8 mouse cellular contexts compared by ENCODE assay signal in the genomic region with DNA sequence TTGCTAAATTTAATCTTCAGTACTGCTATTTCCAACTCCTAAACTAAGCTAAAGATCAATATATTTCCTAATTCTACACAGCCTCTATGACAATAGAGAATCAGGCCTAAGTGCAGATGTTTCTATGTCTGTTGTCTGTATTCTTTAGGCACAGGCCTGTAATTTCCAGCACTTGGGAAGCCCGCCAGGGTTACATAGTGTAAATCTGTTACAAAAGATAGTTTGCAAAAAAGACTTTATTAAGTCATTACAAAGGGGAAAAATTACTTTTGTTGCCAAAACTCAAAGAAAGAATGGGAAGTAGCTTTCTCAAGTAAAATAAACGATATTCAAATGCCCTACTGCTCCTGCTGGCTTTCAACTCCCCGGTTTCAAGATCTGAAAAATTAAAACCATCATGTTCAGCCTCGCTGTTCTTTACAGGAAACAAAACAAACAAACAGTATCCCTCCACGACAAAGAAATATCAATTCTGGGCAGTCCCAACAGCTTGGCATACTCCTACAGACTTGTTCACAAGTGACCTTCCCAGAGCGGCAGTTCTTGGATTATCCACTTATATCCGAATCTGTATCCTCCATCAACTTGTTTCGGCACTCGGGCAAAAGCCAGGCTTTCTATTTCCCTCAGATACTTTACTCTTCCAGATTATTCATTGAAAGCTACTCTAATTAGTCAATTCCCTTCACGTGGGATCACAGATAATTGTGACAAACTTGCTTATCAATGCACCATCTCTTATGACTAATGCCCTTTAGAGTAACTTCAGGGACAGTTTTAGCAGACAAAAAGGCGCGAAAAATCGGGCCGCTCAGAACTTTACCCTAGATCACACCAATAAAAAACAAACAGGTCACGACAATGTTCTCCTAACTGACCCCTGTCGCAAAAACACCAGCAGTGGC. TPM values are rescaled to one million over a fixed set of nuclear protein-coding genes. Genes with fewer than 3 reads are reported as not detected.
A peak's percentile ranks its signal among the peaks of the same experiment; 100 is the strongest.
DNase-seq lines count a peak whose midpoint lies in the region; ATAC-seq and TF ChIP-seq lines count a peak whose summit lies in the region.

No protein-coding gene starts in this region.

- H3K4me2 ChIP-seq in forebrain, embryonic 12.5 days, result peak overlapping the region; percentile 25
- peak overlapping the region; percentile 16 for H3K4me2 ChIP-seq in kidney, postnatal 0 days (ENCODE audit: low read length)

- H3K36me3 ChIP-seq in forebrain, embryonic 12.5 days (replicated peaks), result peaks cover 17% of the 10 kb centered on the region
- H3K36me3 ChIP-seq in kidney, postnatal 0 days (ENCODE audit: insufficient read depth, low read length), result 0 out of 2 replicates have a peak, but pooled peaks cover 7% of the 10 kb centered on the region
- H3K36me3 ChIP-seq in megakaryocyte, embryonic 14.5 days (replicated peaks; ENCODE audit: low read length), result peaks cover 23% of the 10 kb centered on the region

- no peaks in the 10 kb centered on the region for H3K27me3 ChIP-seq in forebrain, embryonic 12.5 days
- no peaks in the 10 kb centered on the region for H3K27me3 ChIP-seq in kidney, postnatal 0 days (ENCODE audit: insufficient read depth, low read length)
- no peaks in the 10 kb centered on the region for H3K27me3 ChIP-seq in megakaryocyte, embryonic 14.5 days (replicated peaks)

- TF ChIP-seq POLR2A in bone marrow macrophage, adult 2 months (IDR thresholded peaks at IDR 0.05; ENCODE audit: borderline replicate concordance, low read depth, low read length), result no peak

- ATAC-seq in forebrain, embryonic 12.5 days (ENCODE audit: low FRiP score), result no peak
- ATAC-seq in kidney, postnatal 0 days (replicated peaks; ENCODE audit: low FRiP score, low read depth), result no peak

- WGBS in forebrain, embryonic 12.5 days, result 9% methylated on average over 16 of the region's 16 CpGs
- WGBS in kidney, postnatal 0 days, result 7% methylated on average over 16 of the region's 16 CpGs

- peak overlapping the region; percentile 66 for H3K27ac ChIP-seq in bone marrow macrophage, adult 2 months (ENCODE audit: insufficient read depth, low read depth, low read length)
- no peak overlapping the region; the same call in 1 of the 2 replicates for H3K27ac ChIP-seq in forebrain, embryonic 12.5 days
- H3K27ac ChIP-seq in kidney, postnatal 0 days, result no peak overlapping the region; the same call in 1 of the 2 replicates

- no peaks in the 10 kb centered on the region; the same call in 1 of the 2 replicates for H3K4me1 ChIP-seq in bone marrow macrophage, adult 2 months (ENCODE audit: control insufficient read depth, insufficient read depth, low read length)
- H3K4me1 ChIP-seq in forebrain, embryonic 12.5 days, result peaks cover 9% of the 10 kb centered on the region; the same call in 1 of the 2 replicates
- no peaks in the 10 kb centered on the region for H3K4me1 ChIP-seq in kidney, postnatal 0 days (replicated peaks; ENCODE audit: insufficient read depth, low read length)
- peaks cover 20% of the 10 kb centered on the region for H3K4me1 ChIP-seq in megakaryocyte, embryonic 14.5 days

- H3K9me3 ChIP-seq in forebrain, embryonic 12.5 days, result no peaks in the 10 kb centered on the region
- no peaks in the 10 kb centered on the region for H3K9me3 ChIP-seq in kidney, postnatal 0 days (replicated peaks; ENCODE audit: low read length)
- H3K9me3 ChIP-seq in megakaryocyte, embryonic 14.5 days, result no peaks in the 10 kb centered on the region

- peak; percentile 6 to 26 for DNase-seq in layer of hippocampus, postnatal 14 days (ENCODE audit: low spot score in 2 of 2)
- DNase-seq in layer of hippocampus, postnatal 36 days, result no peak
- DNase-seq in kidney, postnatal 0 days (ENCODE audit: low spot score), result peak; percentile 8
- DNase-seq in yolk sac, embryonic 10.5 days (ENCODE audit: low spot score), result no peak
- DNase-seq in B cell, adult 2 months, result no peak

- no peak overlapping the region for H3K9ac ChIP-seq in forebrain, embryonic 12.5 days
- peak overlapping the region; percentile 52; the same call in 1 of the 2 replicates for H3K9ac ChIP-seq in kidney, postnatal 0 days (ENCODE audit: low read depth, low read length)

- H3K4me3 ChIP-seq in bone marrow macrophage, adult 2 months (ENCODE audit: insufficient read depth, low read length), result peak overlapping the region; percentile 62
- H3K4me3 ChIP-seq in forebrain, embryonic 12.5 days (replicated peaks), result peak overlapping the region; percentile 41
- peak overlapping the region; percentile 37 for H3K4me3 ChIP-seq in kidney, postnatal 0 days (replicated peaks; ENCODE audit: low read depth, low read length)
- H3K4me3 ChIP-seq in megakaryocyte, embryonic 14.5 days (replicated peaks), result peak overlapping the region; percentile 87

- TF ChIP-seq CTCF in bone marrow macrophage, adult 2 months (IDR thresholded peaks at IDR 0.05; ENCODE audit: low read depth, low read length), result no peak
- TF ChIP-seq CTCF in kidney, postnatal 0 days (IDR thresholded peaks at IDR 0.05; ENCODE audit: low read depth), result no peak

RNA-seq across cellular contexts. Expression of a gene that starts 0.6 kb away (rescaled TPM):
- total RNA-seq in layer of hippocampus, postnatal 14 days (2021), result 10 to 100 TPM; 61.5 to 66.1 TPM
- 10 to 100 TPM; 67.2 to 71.1 TPM for total RNA-seq in layer of hippocampus, postnatal 36 days (2021)
- 46.0 and 46.7 TPM in 2 replicates for polyA plus RNA-seq in bone marrow macrophage, adult 2 months (2012; ENCODE audit: insufficient read depth, insufficient read length, missing spikeins)
- polyA plus RNA-seq in forebrain, embryonic 12.5 days (2016; fragmentation: Nextera tagmentation; extraction: Ambion mirVana), result 58.1 TPM in 2 replicates
- polyA plus RNA-seq in kidney, postnatal 0 days (2015; fragmentation: Nextera tagmentation; extraction: Ambion mirVana), result 26.2 and 29.2 TPM in 2 replicates
- polyA plus RNA-seq in megakaryocyte, embryonic 14.5 days (2012; ENCODE audit: insufficient read depth, low replicate concordance), result 9.4 and 21.7 TPM in 2 replicates

RNA-seq across cellular contexts. Expression of a gene that starts 8.3 kb away (rescaled TPM):
- 10 to 100 TPM; 56.3 to 57.2 TPM for total RNA-seq in layer of hippocampus, postnatal 14 days (2021)
- 10 to 100 TPM; 66.4 to 85.4 TPM for total RNA-seq in layer of hippocampus, postnatal 36 days (2021)
- polyA plus RNA-seq in bone marrow macrophage, adult 2 months (2012; ENCODE audit: insufficient read depth, insufficient read length, missing spikeins), result 23.2 and 25.8 TPM in 2 replicates
- polyA plus RNA-seq in forebrain, embryonic 12.5 days (2016; fragmentation: Nextera tagmentation; extraction: Ambion mirVana), result 16.8 and 17.8 TPM in 2 replicates
- polyA plus RNA-seq in kidney, postnatal 0 days (2015; fragmentation: Nextera tagmentation; extraction: Ambion mirVana), result 7.4 and 8.4 TPM in 2 replicates
- 13.3 and 37.5 TPM in 2 replicates for polyA plus RNA-seq in megakaryocyte, embryonic 14.5 days (2012; ENCODE audit: insufficient read depth, low replicate concordance)

Comparison
In these comparisons a context has a peak if more than half of its experiments do, and no peak if none do; other contexts are left out.
1. DNase-seq: peak in layer of hippocampus, postnatal 14 days (2 of 2) and kidney, postnatal 0 days (single experiment); none in layer of hippocampus, postnatal 36 days (0 of 2), yolk sac, embryonic 10.5 days (single experiment) and B cell, adult 2 months (0 of 2).
2. H3K4me3 ChIP-seq: peak in every context shown above with its lines; median percentile 87 in megakaryocyte, embryonic 14.5 days; 62 in bone marrow macrophage, adult 2 months; 41 in forebrain, embryonic 12.5 days; 37 in kidney, postnatal 0 days.